Mouse (Mus musculus): ENCODE results near the gene Tnfsf9.

- TF ChIP-seq POLR2A (IDR thresholded peaks at IDR 0.05; ENCODE audit: borderline replicate concordance, control insufficient read depth, low read depth, low read length) (no peak), CTCF (IDR thresholded peaks at IDR 0.05; ENCODE audit: control insufficient read depth, insufficient read depth, low read length) (no peak)
Measured at GRCm38 (mm10) chr17:57059486-57059977, 45.6 kb upstream of the Tnfsf9 start, which contains the start of gene Slc25a23.
